Mouse (Mus musculus): Measurements from ENCODE around the gene Olfm3. TPM values are rescaled to one million over a fixed set of nuclear protein-coding genes. Genes with fewer than 3 reads are reported as not detected.

Olfm3 gene
- polyA plus RNA-seq, 1 experiment from 2014 or later = 1.0 TPM

DNA sequence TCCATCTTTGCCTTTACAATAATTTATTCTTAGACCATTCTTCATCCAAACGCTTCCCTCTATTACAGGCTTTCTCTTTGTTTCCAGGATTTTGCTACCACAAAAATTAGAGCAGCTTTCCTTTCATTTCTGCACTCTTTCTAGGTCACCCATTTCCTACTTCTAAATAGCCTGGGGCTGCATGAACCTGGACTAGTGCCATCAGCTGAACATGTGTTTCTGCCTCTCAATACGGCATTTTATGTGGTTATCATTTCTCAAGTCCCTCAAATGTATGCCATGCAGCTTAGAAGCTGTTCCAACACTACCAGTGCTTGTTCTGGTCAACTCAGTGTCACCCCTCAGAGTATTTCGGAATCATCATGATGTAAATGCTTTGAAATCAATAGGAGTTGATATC is 191.6 kb downstream of the Olfm3 start:
- Histone ChIP-seq H3K4me1 (replicated peaks; ENCODE audit: control insufficient read depth, insufficient read depth, low read length) (no peaks in the 10 kb centered on the region), H3K4me3 (ENCODE audit: low read depth, low read length) (no peak overlapping the region), H3K9me3 (ENCODE audit: control insufficient read depth, low read length) (no peaks in the 10 kb centered on the region), H3K27me3 (ENCODE audit: control insufficient read depth, insufficient read depth, low read length) (no peaks in the 10 kb centered on the region), H3K27ac (ENCODE audit: low read depth, low read length) (no peak overlapping the region), H3K4me2 (ENCODE audit: low read depth, low read length, severe bottlenecking) (no peak overlapping the region), H3K36me3 (ENCODE audit: control insufficient read depth, insufficient read depth, low read length) (no peaks in the 10 kb centered on the region), H3K9ac (ENCODE audit: low read length) (no peak overlapping the region)
- ATAC-seq (replicated peaks; ENCODE audit: low FRiP score) = no peak
- 80% methylated on average over 3 of the region's 3 CpGs for WGBS
- DNase-seq (ENCODE audit: low spot score) = no peak

- Histone ChIP-seq H3K4me1 (replicated peaks; ENCODE audit: control insufficient read depth, insufficient read depth, low read length) (no peaks in the 10 kb centered on the region), H3K9me3 (ENCODE audit: control insufficient read depth, low read length) (no peaks in the 10 kb centered on the region), H3K36me3 (ENCODE audit: control insufficient read depth, insufficient read depth, low read length) (no peaks in the 10 kb centered on the region), H3K4me2 (ENCODE audit: low read depth, low read length, severe bottlenecking) (no peak overlapping the region), H3K9ac (ENCODE audit: low read length) (no peak overlapping the region), H3K27ac (ENCODE audit: low read depth, low read length) (no peak overlapping the region), H3K4me3 (ENCODE audit: low read depth, low read length) (no peak overlapping the region), H3K27me3 (ENCODE audit: control insufficient read depth, insufficient read depth, low read length) (no peaks in the 10 kb centered on the region)
- DNase-seq (ENCODE audit: low spot score) = no peak
- 82% methylated on average over 1 of the region's 1 CpGs for WGBS
- no peak for ATAC-seq (replicated peaks; ENCODE audit: low FRiP score)
Measured at GRCm38 (mm10) chr3:115099590-115099989, 195.7 kb downstream of the Olfm3 start.

DNA sequence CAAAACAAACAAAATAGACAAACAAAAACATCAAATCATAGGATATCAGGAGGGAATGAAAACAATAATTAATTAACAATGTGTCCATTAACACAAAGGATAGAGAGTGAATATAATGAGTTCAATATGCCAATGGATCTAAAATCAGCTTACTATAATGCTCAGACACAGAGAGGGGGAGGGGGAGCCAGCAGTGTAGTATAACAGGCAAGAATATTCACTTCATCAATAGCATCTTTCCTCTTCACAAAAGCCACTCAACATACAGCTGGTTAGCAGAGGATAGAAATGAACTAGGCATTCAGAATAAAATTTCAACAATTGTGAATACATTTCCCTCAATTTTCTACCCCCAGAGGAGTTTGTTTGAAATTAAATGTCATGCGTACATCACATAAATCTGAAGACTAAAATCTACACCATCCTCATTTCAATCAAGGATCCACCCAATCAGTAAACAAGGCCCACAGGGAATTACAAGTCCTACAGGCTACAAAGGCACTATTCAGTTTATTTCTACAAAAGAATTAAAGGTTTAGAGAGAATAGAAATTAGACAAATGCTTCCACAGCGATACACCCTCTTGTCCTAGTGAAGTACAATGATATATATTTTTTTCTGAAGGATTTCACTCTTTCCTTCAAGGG is 200.4 kb downstream of the Olfm3 start:
- no peaks in the 10 kb centered on the region for H3K4me1 ChIP-seq (replicated peaks; ENCODE audit: control insufficient read depth, insufficient read depth, low read length)
- H3K9me3 ChIP-seq (ENCODE audit: control insufficient read depth, low read length) = no peaks in the 10 kb centered on the region
- DNase-seq (ENCODE audit: low spot score) (no peak), ATAC-seq (replicated peaks; ENCODE audit: low FRiP score) (peak; percentile 15; the same call in 1 of the 2 replicates)
- H3K4me3 ChIP-seq (ENCODE audit: low read depth, low read length) = no peak overlapping the region
- no peaks in the 10 kb centered on the region for H3K27me3 ChIP-seq (ENCODE audit: control insufficient read depth, insufficient read depth, low read length)
- no peaks in the 10 kb centered on the region for H3K36me3 ChIP-seq (ENCODE audit: control insufficient read depth, insufficient read depth, low read length)
- WGBS = 73% methylated on average over 2 of the region's 2 CpGs
- no peak overlapping the region for H3K4me2 ChIP-seq (ENCODE audit: low read depth, low read length, severe bottlenecking)
- no peak overlapping the region for H3K27ac ChIP-seq (ENCODE audit: low read depth, low read length)
- H3K9ac ChIP-seq (ENCODE audit: low read length) = no peak overlapping the region

DNA sequence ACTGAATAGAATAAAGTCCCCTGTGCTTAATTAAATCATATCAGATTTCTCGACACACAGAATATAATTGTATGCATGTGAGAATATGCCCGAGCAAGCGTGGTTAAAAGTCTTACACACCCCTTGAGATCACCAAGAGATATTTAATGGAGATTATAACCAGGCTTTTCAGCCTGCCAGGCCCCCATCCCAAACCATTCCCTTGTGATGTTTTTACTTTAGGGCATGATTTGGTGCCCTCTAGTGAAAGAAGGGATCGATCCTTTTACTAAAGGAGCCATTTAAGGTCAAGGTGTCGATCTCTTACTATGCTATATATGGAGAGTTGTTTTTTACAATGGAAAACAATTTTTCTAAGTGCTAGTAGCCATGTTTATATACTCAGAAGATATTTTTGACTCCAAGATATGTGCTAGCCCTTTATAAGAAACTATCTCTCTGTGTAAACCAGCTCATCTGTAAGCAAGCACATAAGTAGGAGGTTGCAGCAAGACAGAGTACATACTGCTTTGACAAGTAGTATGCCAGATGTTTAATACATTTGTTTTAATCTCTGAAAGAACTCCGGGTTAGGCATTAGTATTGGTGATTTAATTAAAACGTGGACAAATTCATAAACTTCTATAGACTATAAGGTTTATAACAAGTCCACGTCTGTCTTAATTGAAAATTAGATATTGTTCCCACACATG is 201.1 kb downstream of the Olfm3 start:
- DNase-seq (ENCODE audit: low spot score) (no peak), ATAC-seq (replicated peaks; ENCODE audit: low FRiP score) (peak; percentile 60)
- Histone ChIP-seq H3K9me3 (ENCODE audit: control insufficient read depth, low read length) (no peaks in the 10 kb centered on the region), H3K4me3 (ENCODE audit: low read depth, low read length) (no peak overlapping the region), H3K36me3 (ENCODE audit: control insufficient read depth, insufficient read depth, low read length) (no peaks in the 10 kb centered on the region), H3K27ac (ENCODE audit: low read depth, low read length) (no peak overlapping the region), H3K4me1 (replicated peaks; ENCODE audit: control insufficient read depth, insufficient read depth, low read length) (no peaks in the 10 kb centered on the region), H3K4me2 (ENCODE audit: low read depth, low read length, severe bottlenecking) (no peak overlapping the region), H3K9ac (ENCODE audit: low read length) (no peak overlapping the region), H3K27me3 (ENCODE audit: control insufficient read depth, insufficient read depth, low read length) (no peaks in the 10 kb centered on the region)
- 39% methylated on average over 8 of the region's 8 CpGs for WGBS

GRCm38 (mm10) chr3:115145722-115146121 is 241.8 kb downstream of the Olfm3 start:
- no peak for ATAC-seq (replicated peaks; ENCODE audit: low FRiP score)
- no peak overlapping the region for H3K27ac ChIP-seq (ENCODE audit: low read depth, low read length)
- no peak overlapping the region for H3K4me3 ChIP-seq (ENCODE audit: low read depth, low read length)
- H3K9me3 ChIP-seq (ENCODE audit: control insufficient read depth, low read length) = no peaks in the 10 kb centered on the region
- WGBS = 76% methylated on average over 2 of the region's 2 CpGs
- H3K4me2 ChIP-seq (ENCODE audit: low read depth, low read length, severe bottlenecking) = no peak overlapping the region
- H3K36me3 ChIP-seq (ENCODE audit: control insufficient read depth, insufficient read depth, low read length) = no peaks in the 10 kb centered on the region
- H3K4me1 ChIP-seq (replicated peaks; ENCODE audit: control insufficient read depth, insufficient read depth, low read length) = no peaks in the 10 kb centered on the region
- no peak overlapping the region for H3K9ac ChIP-seq (ENCODE audit: low read length)
- no peaks in the 10 kb centered on the region for H3K27me3 ChIP-seq (ENCODE audit: control insufficient read depth, insufficient read depth, low read length)
- DNase-seq (ENCODE audit: low spot score) = no peak

DNA sequence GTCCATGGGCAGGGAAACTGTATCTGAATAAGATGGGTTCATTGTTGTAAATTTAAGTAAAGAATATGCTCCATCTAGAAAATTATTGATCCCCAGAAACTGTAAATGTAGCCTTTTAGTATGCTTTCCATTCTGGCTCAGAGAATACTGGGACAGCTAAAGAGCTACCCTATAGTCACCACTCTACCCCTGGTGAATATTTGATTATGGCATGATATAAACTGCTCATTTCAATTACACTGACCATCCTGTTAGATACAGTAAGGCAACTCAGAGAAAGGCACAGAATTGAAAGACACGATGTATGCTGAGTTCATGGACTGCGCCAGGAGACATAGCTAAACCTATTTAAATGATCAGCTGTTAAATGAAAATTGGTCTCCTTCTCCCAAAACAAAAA is 242.4 kb downstream of the Olfm3 start:
- Histone ChIP-seq H3K4me3 (ENCODE audit: low read depth, low read length) (no peak overlapping the region), H3K27me3 (ENCODE audit: control insufficient read depth, insufficient read depth, low read length) (no peaks in the 10 kb centered on the region), H3K4me2 (ENCODE audit: low read depth, low read length, severe bottlenecking) (no peak overlapping the region), H3K4me1 (replicated peaks; ENCODE audit: control insufficient read depth, insufficient read depth, low read length) (no peaks in the 10 kb centered on the region), H3K36me3 (ENCODE audit: control insufficient read depth, insufficient read depth, low read length) (no peaks in the 10 kb centered on the region), H3K9ac (ENCODE audit: low read length) (no peak overlapping the region), H3K9me3 (ENCODE audit: control insufficient read depth, low read length) (no peaks in the 10 kb centered on the region), H3K27ac (ENCODE audit: low read depth, low read length) (no peak overlapping the region)
- no peak for DNase-seq (ENCODE audit: low spot score)
- WGBS = 95% methylated on average over 2 of the region's 2 CpGs
- no peak for ATAC-seq (replicated peaks; ENCODE audit: low FRiP score)

DNA sequence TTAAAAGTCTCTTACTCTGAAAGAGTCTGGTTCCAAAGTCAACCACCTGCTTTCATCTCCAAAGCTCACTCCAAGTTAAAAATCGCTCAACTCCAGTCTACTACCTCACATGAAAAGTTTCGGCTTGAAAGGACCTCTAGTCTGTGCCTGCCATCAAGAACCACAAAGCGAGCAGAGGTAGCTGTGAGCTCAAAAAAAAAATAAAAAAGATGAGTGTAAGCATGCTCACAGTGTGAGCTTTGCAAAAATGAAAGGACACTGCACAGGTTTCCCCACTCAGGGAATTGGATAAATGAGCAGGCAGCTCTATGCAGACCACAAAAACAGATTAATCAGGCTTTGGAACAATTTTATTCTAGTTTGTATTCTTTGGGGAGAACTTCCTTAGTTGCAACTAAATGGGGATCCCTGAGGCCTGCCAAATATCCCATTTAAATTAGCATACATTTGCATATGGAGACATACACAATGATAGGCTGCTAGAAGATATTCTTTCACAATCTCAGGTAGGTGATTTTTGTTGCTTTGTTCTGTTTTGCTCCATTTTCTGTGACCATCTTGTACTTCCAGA is 255.1 kb downstream of the Olfm3 start:
- no peaks in the 10 kb centered on the region for H3K27me3 ChIP-seq (ENCODE audit: control insufficient read depth, insufficient read depth, low read length)
- H3K36me3 ChIP-seq (ENCODE audit: control insufficient read depth, insufficient read depth, low read length) = no peaks in the 10 kb centered on the region
- no peak overlapping the region for H3K27ac ChIP-seq (ENCODE audit: low read depth, low read length)
- 78% methylated on average over 3 of the region's 3 CpGs for WGBS
- H3K9ac ChIP-seq (ENCODE audit: low read length) = no peak overlapping the region
- no peaks in the 10 kb centered on the region for H3K4me1 ChIP-seq (replicated peaks; ENCODE audit: control insufficient read depth, insufficient read depth, low read length)
- no peak overlapping the region for H3K4me3 ChIP-seq (ENCODE audit: low read depth, low read length)
- no peak overlapping the region for H3K4me2 ChIP-seq (ENCODE audit: low read depth, low read length, severe bottlenecking)
- no peaks in the 10 kb centered on the region for H3K9me3 ChIP-seq (ENCODE audit: control insufficient read depth, low read length)
- ATAC-seq (replicated peaks; ENCODE audit: low FRiP score) = no peak
- DNase-seq (ENCODE audit: low spot score) = no peak

- ATAC-seq (replicated peaks; ENCODE audit: low FRiP score) (no peak), DNase-seq (ENCODE audit: low spot score) (no peak)
- 90% methylated on average over 7 of the region's 7 CpGs for WGBS
- H3K9ac ChIP-seq (ENCODE audit: low read length) = no peak overlapping the region
- no peaks in the 10 kb centered on the region for H3K9me3 ChIP-seq (ENCODE audit: control insufficient read depth, low read length)
- no peaks in the 10 kb centered on the region for H3K36me3 ChIP-seq (ENCODE audit: control insufficient read depth, insufficient read depth, low read length)
- no peak overlapping the region for H3K4me2 ChIP-seq (ENCODE audit: low read depth, low read length, severe bottlenecking)
- H3K27me3 ChIP-seq (ENCODE audit: control insufficient read depth, insufficient read depth, low read length) = no peaks in the 10 kb centered on the region
- H3K4me3 ChIP-seq (ENCODE audit: low read depth, low read length) = no peak overlapping the region
- no peaks in the 10 kb centered on the region for H3K4me1 ChIP-seq (replicated peaks; ENCODE audit: control insufficient read depth, insufficient read depth, low read length)
- no peak overlapping the region for H3K27ac ChIP-seq (ENCODE audit: low read depth, low read length)
Measured at GRCm38 (mm10) chr3:115174625-115175024, 270.7 kb downstream of the Olfm3 start.
